Comparison of ENCODE assay signal across 22 mouse cellular contexts in the genomic region with DNA sequence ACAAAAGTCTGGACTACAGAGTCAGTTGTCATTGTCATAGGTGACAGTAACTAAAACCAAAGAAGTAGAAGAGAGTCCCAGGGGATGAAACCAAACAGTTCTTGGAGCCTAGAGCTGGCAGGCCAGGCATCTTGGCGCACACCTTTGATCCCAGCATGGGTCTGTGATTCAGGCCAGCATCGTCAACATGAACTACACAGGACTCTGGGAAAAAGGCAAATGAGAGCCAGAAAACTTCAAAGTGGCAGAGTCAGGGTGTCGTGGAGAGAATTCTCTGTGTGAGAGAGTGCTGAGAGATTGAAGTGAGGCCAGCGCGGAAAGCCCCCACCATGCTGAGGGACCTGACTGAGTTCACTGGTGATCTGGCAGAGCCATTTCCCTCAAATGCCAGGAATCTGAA. TPM values are rescaled to one million over a fixed set of nuclear protein-coding genes. Genes with fewer than 3 reads are reported as not detected.
DNase-seq lines count a peak whose midpoint lies in the region; ATAC-seq lines count a peak whose summit lies in the region.
"Had no signal": no experiment of that assay in that cellular context is flagged by ENCODE, and none has a peak within 500 bp of the region (broad histone marks: within the 10 kb centered on the region; RNA-seq: fewer than 3 reads in every experiment).

No protein-coding gene starts in this region.

- no peaks in the 10 kb centered on the region for H3K36me3 ChIP-seq in hindbrain, embryonic 16.5 days (ENCODE audit: control insufficient read depth, insufficient read depth, low read length)
- H3K36me3 ChIP-seq in hindbrain, embryonic 11.5 days (ENCODE audit: control insufficient read depth, insufficient read depth, low read length) = no peaks in the 10 kb centered on the region
- H3K36me3 ChIP-seq: embryonic facial prominence, embryonic 10.5 days; forebrain, embryonic 12.5 days; hindbrain, embryonic 15.5 days; limb, embryonic 15.5 days; midbrain, embryonic 13.5 days had no signal

- H3K4me1 ChIP-seq in hindbrain, embryonic 16.5 days (ENCODE audit: control insufficient read depth, insufficient read depth, low read depth, low read length) = no peaks in the 10 kb centered on the region
- no peaks in the 10 kb centered on the region for H3K4me1 ChIP-seq in hindbrain, embryonic 11.5 days (replicated peaks; ENCODE audit: control insufficient read depth, insufficient read depth, low read length)
- H3K4me1 ChIP-seq: embryonic facial prominence, embryonic 10.5 days; forebrain, embryonic 12.5 days; hindbrain, embryonic 15.5 days; limb, embryonic 15.5 days; midbrain, embryonic 13.5 days had no signal

- H3K4me3 ChIP-seq in hindbrain, embryonic 16.5 days (ENCODE audit: low read length) = no peak overlapping the region
- no peak overlapping the region for H3K4me3 ChIP-seq in hindbrain, embryonic 11.5 days (ENCODE audit: low read depth, low read length)
- H3K4me3 ChIP-seq: embryonic facial prominence, embryonic 10.5 days; forebrain, embryonic 12.5 days; hindbrain, embryonic 15.5 days; limb, embryonic 15.5 days; midbrain, embryonic 13.5 days; myocyte had no signal

- no peak overlapping the region for H3K27ac ChIP-seq in hindbrain, embryonic 16.5 days (ENCODE audit: low read depth, low read length)
- no peak overlapping the region for H3K27ac ChIP-seq in hindbrain, embryonic 11.5 days (ENCODE audit: low read depth, low read length)
- H3K27ac ChIP-seq: embryonic facial prominence, embryonic 10.5 days; forebrain, embryonic 12.5 days; hindbrain, embryonic 15.5 days; kidney, postnatal 0 days; limb, embryonic 15.5 days; midbrain, embryonic 13.5 days had no signal

- peak; percentile 37; the same call in 1 of the 2 replicates for ATAC-seq in hindbrain, embryonic 16.5 days
- ATAC-seq in hindbrain, embryonic 11.5 days (ENCODE audit: low FRiP score) = no peak
- ATAC-seq in frontal cortex, adult (ENCODE audit: low TSS enrichment) = no peak
- ATAC-seq: lung, postnatal 0 days; midbrain, embryonic 13.5 days had no signal

- H3K9ac ChIP-seq in hindbrain, embryonic 16.5 days (ENCODE audit: low read depth, low read length) = no peak overlapping the region
- H3K9ac ChIP-seq in hindbrain, embryonic 11.5 days (ENCODE audit: low read depth, low read length) = no peak overlapping the region
- H3K9ac ChIP-seq: forebrain, embryonic 12.5 days; hindbrain, embryonic 15.5 days; limb, embryonic 15.5 days; midbrain, embryonic 13.5 days had no signal

- H3K4me2 ChIP-seq in hindbrain, embryonic 16.5 days (ENCODE audit: low read length) = no peak overlapping the region
- H3K4me2 ChIP-seq in hindbrain, embryonic 11.5 days (replicated peaks; ENCODE audit: low read depth, low read length) = no peak overlapping the region
- H3K4me2 ChIP-seq: forebrain, embryonic 12.5 days; heart, embryonic 11.5 days; hindbrain, embryonic 15.5 days; limb, embryonic 15.5 days; midbrain, embryonic 13.5 days had no signal

- WGBS in hindbrain, embryonic 16.5 days = 60% methylated on average over 5 of the region's 5 CpGs
- 80% methylated on average over 5 of the region's 5 CpGs for WGBS in hindbrain, embryonic 11.5 days

- H3K27me3 ChIP-seq in hindbrain, embryonic 16.5 days (replicated peaks; ENCODE audit: control insufficient read depth, insufficient read depth, low read length) = no peaks in the 10 kb centered on the region
- no peaks in the 10 kb centered on the region for H3K27me3 ChIP-seq in hindbrain, embryonic 11.5 days (ENCODE audit: control insufficient read depth, insufficient read depth, low read length)
- H3K27me3 ChIP-seq: forebrain, embryonic 12.5 days; hindbrain, embryonic 15.5 days; limb, embryonic 15.5 days; midbrain, embryonic 13.5 days had no signal

- no peaks in the 10 kb centered on the region; the same call in 1 of the 2 replicates for H3K9me3 ChIP-seq in hindbrain, embryonic 16.5 days (ENCODE audit: control insufficient read depth, low read length)
- no peaks in the 10 kb centered on the region for H3K9me3 ChIP-seq in hindbrain, embryonic 11.5 days (ENCODE audit: control insufficient read depth, low read length)
- H3K9me3 ChIP-seq: embryonic facial prominence, embryonic 10.5 days; hindbrain, embryonic 15.5 days; limb, embryonic 15.5 days had no signal

- no peak for DNase-seq in hindbrain, embryonic 11.5 days (ENCODE audit: low spot score)
- DNase-seq in brain, adult 2 months (ENCODE audit: low read depth, low spot score) = peak; percentile 73
- DNase-seq in cerebellum, adult 11-12 months = peak; percentile 75
- DNase-seq in cerebellum, postnatal 14 days = peak; percentile 75 to 88
- no peak for DNase-seq in frontal cortex, postnatal 25 days (ENCODE audit: low spot score in 2 of 2)
- DNase-seq: adrenal gland, adult 2 months; heart, postnatal 14 days; kidney, adult 11 months; layer of hippocampus, postnatal 36 days; right cerebral cortex, postnatal 25 days; thymus, postnatal 36 days had no signal

RNA-seq across cellular contexts. Expression of a gene that starts 29.4 kb away (rescaled TPM):
- 3.8 and 4.9 TPM in 2 replicates for polyA plus RNA-seq in hindbrain, embryonic 16.5 days (2015; fragmentation: Nextera tagmentation; extraction: Ambion mirVana)
- polyA plus RNA-seq in hindbrain, embryonic 11.5 days (2014; fragmentation: Nextera tagmentation; extraction: Ambion mirVana) = 0.80 and 0.95 TPM in 2 replicates

Comparison
In these comparisons a context has a peak if more than half of its experiments do, and no peak if none do; other contexts are left out.
1. DNase-seq: peak in brain, adult 2 months (single experiment), cerebellum, adult 11-12 months (single experiment) and cerebellum, postnatal 14 days (2 of 2); none in hindbrain, embryonic 11.5 days (single experiment) and frontal cortex, postnatal 25 days (0 of 2).